Mouse (Mus musculus) stomach, embryonic 14.5 days (tissue): ENCODE results near the gene Tnfsfm13. TPM values are rescaled to one million over a fixed set of nuclear protein-coding genes. Genes with fewer than 3 reads are reported as not detected.
"Not testable (repeated sequence)": the region's sequence is repeated elsewhere in the genome, so short reads cannot be mapped to it uniquely, and the experiment has no call there.

Experiments
- ATAC-seq: fragments of 200-750 bp; cut with Nextera tagmentation; 2 replicates; pipeline ENCODE4 v1.8.0; 2017; ENCODE audit warnings: low read depth, moderate TSS enrichment; ENCODE audit not compliant: insufficient number of reproducible peaks, insufficient read depth, low FRiP score
- H3K27ac ChIP-seq: fragments of 300-500 bp; sonication (generic); 2 replicates; pipeline ENCODE4 v1.5.1; 2014; ENCODE audit warnings: mild to moderate bottlenecking, low read length, moderate library complexity, mixed read lengths
- H3K27me3 ChIP-seq: fragments of 300-500 bp; sonication (generic); 2 replicates; pipeline ENCODE4 v1.6.1; 2014; ENCODE audit warnings: low read length, control low read depth, mixed read lengths; ENCODE audit not compliant: control insufficient read depth, insufficient read depth
- H3K36me3 ChIP-seq: fragments of 300-500 bp; sonication (generic); 2 replicates; pipeline ENCODE4 v1.6.1; 2014; ENCODE audit warnings: mild to moderate bottlenecking, control low read depth, low read length, moderate library complexity, mixed read lengths; ENCODE audit not compliant: control insufficient read depth, insufficient read depth
- H3K4me1 ChIP-seq: fragments of 300-500 bp; sonication (generic); 2 replicates; pipeline ENCODE4 v1.6.1; 2014; ENCODE audit warnings: low read length, control low read depth, mixed read lengths; ENCODE audit not compliant: control insufficient read depth, insufficient read depth
- H3K4me2 ChIP-seq: fragments of 300-500 bp; sonication (generic); replicated peaks from 2 replicates; pipeline ENCODE4 v1.6.1; 2014; ENCODE audit warnings: low read depth, low read length, control low read depth
- H3K4me3 ChIP-seq: fragments of 300-500 bp; sonication (generic); 2 replicates; pipeline ENCODE4 v1.5.1; 2014; ENCODE audit warnings: low read depth, low read length, control low read depth
- H3K9ac ChIP-seq: fragments of 300-500 bp; sonication (generic); replicated peaks from 2 replicates; pipeline ENCODE4 v1.6.1; 2014; ENCODE audit warnings: low read depth, mild to moderate bottlenecking, control low read depth, low read length, moderate library complexity, mixed read lengths
- H3K9me3 ChIP-seq: fragments of 300-500 bp; sonication (generic); 2 replicates; pipeline ENCODE4 v1.6.1; 2016; ENCODE audit warnings: low read depth, low read length, control low read depth; ENCODE audit not compliant: control insufficient read depth
- WGBS: fragments of 180-500 bp; shearing (Covaris S2); extraction: QIAGEN DNeasy Blood & Tissue Kit; methylation state at CpG from one replicate; pipeline ENCODE4 v1.1.7; 2014; 5-methylcytosine and 5-hydroxymethylcytosine counted together
- polyA plus RNA-seq: library from polyadenylated mRNA; unstranded; fragments of >200 nt; fragmentation: Nextera tagmentation; extraction: Ambion mirVana; gene quantifications from 2 replicates; pipeline ENCODE4 v1.2.1, GENCODE M21; 2014

The Tnfsfm13 gene
- polyA plus RNA-seq = 5.5 TPM in 2 replicates

- Histone ChIP-seq H3K9ac (peak within 1 kb of the TSS; percentile 54), H3K27ac (peak within 1 kb of the TSS; percentile 44; the same call in 1 of the 2 replicates), H3K27me3 (no peaks in the 10 kb centered on the region), H3K9me3 (no peaks in the 10 kb centered on the region), H3K4me3 (peak within 1 kb of the TSS; percentile 50), H3K4me1 (no peaks in the 10 kb centered on the region; the same call in 1 of the 2 replicates), H3K4me2 (peak within 1 kb of the TSS; percentile 72), H3K36me3 (no peaks in the 10 kb centered on the region)
- WGBS = 2% methylated on average over 26 of the region's 41 CpGs
- peak; percentile 69 for ATAC-seq
These were observed at the start of gene Tnfsfm13, which contains the start of gene Tnfsf12 for GRCm38 (mm10) chr11:69695361-69696181. Gene Tnfsfm13, minus strand, starts transcription at chr11:69696098. Gene Tnfsf12, minus strand, starts transcription at chr11:69695849.

- H3K4me3 ChIP-seq, H3K4me1 ChIP-seq, H3K9me3 ChIP-seq, ATAC-seq, H3K27ac ChIP-seq, H3K9ac ChIP-seq, H3K27me3 ChIP-seq, H3K4me2 ChIP-seq: not testable (repeated sequence)
- 84% methylated on average over 2 of the region's 3 CpGs for WGBS
- peaks cover 28% of the 10 kb centered on the region for H3K36me3 ChIP-seq
These were observed 35.5 kb upstream of the Tnfsfm13 start for GRCm38 (mm10) chr11:69731408-69731807.

GRCm38 (mm10) chr11:69729063-69729462 lies 33.2 kb upstream of the Tnfsfm13 start:
- Histone ChIP-seq H3K27ac (no peak overlapping the region), H3K9me3 (no peaks in the 10 kb centered on the region), H3K4me2 (no peak overlapping the region), H3K36me3 (peaks cover 4% of the 10 kb centered on the region), H3K27me3 (no peaks in the 10 kb centered on the region), H3K4me3 (no peak overlapping the region), H3K9ac (no peak overlapping the region), H3K4me1 (no peaks in the 10 kb centered on the region)
- no peak for ATAC-seq
- WGBS = 27% methylated on average over 3 of the region's 3 CpGs

GRCm38 (mm10) chr11:69725951-69726350 lies 30.1 kb upstream of the Tnfsfm13 start:
- Histone ChIP-seq H3K4me3 (no peak overlapping the region), H3K27me3 (no peaks in the 10 kb centered on the region), H3K9ac (no peak overlapping the region), H3K9me3 (no peaks in the 10 kb centered on the region), H3K36me3 (no peaks in the 10 kb centered on the region), H3K27ac (no peak overlapping the region), H3K4me2 (no peak overlapping the region), H3K4me1 (no peaks in the 10 kb centered on the region)
- WGBS = 30% methylated on average over 5 of the region's 5 CpGs
- ATAC-seq = no peak

- Histone ChIP-seq H3K27ac (no peak overlapping the region), H3K4me3 (no peak overlapping the region), H3K27me3 (no peaks in the 10 kb centered on the region), H3K36me3 (no peaks in the 10 kb centered on the region), H3K9ac (no peak overlapping the region), H3K9me3 (no peaks in the 10 kb centered on the region), H3K4me1 (no peaks in the 10 kb centered on the region), H3K4me2 (no peak overlapping the region)
- no peak for ATAC-seq
- 39% methylated on average over 2 of the region's 2 CpGs for WGBS
These were observed 27.2 kb upstream of the Tnfsfm13 start for GRCm38 (mm10) chr11:69723074-69723473.

GRCm38 (mm10) chr11:69720852-69721251 lies 25.0 kb upstream of the Tnfsfm13 start:
- no peaks in the 10 kb centered on the region for H3K4me1 ChIP-seq
- no peak overlapping the region for H3K4me3 ChIP-seq
- peak; percentile 28; the same call in 1 of the 2 replicates for ATAC-seq
- H3K27ac ChIP-seq = 0 out of 2 replicates have a peak overlapping the region, but pooled peaks have one; percentile 33
- no peaks in the 10 kb centered on the region for H3K9me3 ChIP-seq
- H3K27me3 ChIP-seq = no peaks in the 10 kb centered on the region
- H3K4me2 ChIP-seq = no peak overlapping the region
- no peaks in the 10 kb centered on the region for H3K36me3 ChIP-seq
- 58% methylated on average over 6 of the region's 6 CpGs for WGBS
- no peak overlapping the region for H3K9ac ChIP-seq

GRCm38 (mm10) chr11:69719423-69719822 lies 23.5 kb upstream of the Tnfsfm13 start:
- Histone ChIP-seq H3K27ac (no peak overlapping the region), H3K4me2 (no peak overlapping the region), H3K9me3 (no peaks in the 10 kb centered on the region), H3K9ac (no peak overlapping the region), H3K36me3 (no peaks in the 10 kb centered on the region), H3K4me1 (no peaks in the 10 kb centered on the region), H3K4me3 (no peak overlapping the region), H3K27me3 (no peaks in the 10 kb centered on the region)
- no peak for ATAC-seq
- WGBS = 71% methylated on average over 6 of the region's 6 CpGs

- Histone ChIP-seq H3K4me3 (no peak overlapping the region), H3K9ac (no peak overlapping the region), H3K27ac (no peak overlapping the region), H3K4me1 (no peaks in the 10 kb centered on the region), H3K9me3 (no peaks in the 10 kb centered on the region), H3K27me3 (no peaks in the 10 kb centered on the region), H3K36me3 (no peaks in the 10 kb centered on the region), H3K4me2 (peak overlapping the region; percentile 22; the same call in 1 of the 2 replicates)
- WGBS = 27% methylated on average over 15 of the region's 15 CpGs
- 0 out of 2 replicates have a peak, but pooled peaks have one; percentile 39 for ATAC-seq
These were observed 22.8 kb upstream of the Tnfsfm13 start for GRCm38 (mm10) chr11:69718661-69719060.
